Mouse (Mus musculus) heart, embryonic 16.5 days (tissue): ENCODE data around the gene Maml3. TPM values are rescaled to one million over a fixed set of nuclear protein-coding genes. Genes with fewer than 3 reads are reported as not detected.
A peak's percentile ranks its signal among the peaks of the same experiment; 100 is the strongest.

Source experiments
- ATAC-seq: fragments of 200-750 bp; cut with Nextera tagmentation; replicated peaks from 2 replicates; pipeline ENCODE4 v1.8.0; 2017; ENCODE audit warnings: moderate number of reproducible peaks; ENCODE audit not compliant: insufficient read depth, low FRiP score; ENCODE audit errors: extremely low read depth
- H3K27ac ChIP-seq: fragments of 300-500 bp; sonication (generic); 2 replicates; pipeline ENCODE4 v1.5.1; 2014; ENCODE audit warnings: mild to moderate bottlenecking, low read length, control low read depth, moderate library complexity
- H3K27me3 ChIP-seq: fragments of 300-500 bp; sonication (generic); 2 replicates; pipeline ENCODE4 v1.6.1; 2014; ENCODE audit warnings: low read length, mixed read lengths; ENCODE audit not compliant: control insufficient read depth, insufficient read depth
- H3K36me3 ChIP-seq: fragments of 300-500 bp; sonication (generic); 2 replicates; pipeline ENCODE4 v1.6.1; 2014; ENCODE audit not compliant: control insufficient read depth, insufficient read depth
- H3K4me1 ChIP-seq: fragments of 300-500 bp; sonication (generic); 2 replicates; pipeline ENCODE4 v1.6.1; 2014; ENCODE audit warnings: low read length, mixed read lengths; ENCODE audit not compliant: control insufficient read depth, insufficient read depth
- H3K4me2 ChIP-seq: fragments of 300-500 bp; sonication (generic); 2 replicates; pipeline ENCODE4 v1.6.1; 2014; ENCODE audit warnings: low read depth, mild to moderate bottlenecking, control low read depth, low read length
- H3K4me3 ChIP-seq: fragments of 300-500 bp; sonication (generic); 2 replicates; pipeline ENCODE4 v1.5.1; 2014; ENCODE audit warnings: mild to moderate bottlenecking, control low read depth, low read length
- H3K9ac ChIP-seq: fragments of 300-500 bp; sonication (generic); 2 replicates; pipeline ENCODE4 v1.6.1; 2014; ENCODE audit warnings: low read length, control low read depth
- H3K9me3 ChIP-seq: fragments of 300-500 bp; sonication (generic); replicated peaks from 2 replicates; pipeline ENCODE4 v1.6.1; 2016; ENCODE audit warnings: low read length; ENCODE audit not compliant: control insufficient read depth
- WGBS: fragments of 180-500 bp; shearing (Covaris S2); extraction: QIAGEN DNeasy Blood & Tissue Kit; methylation state at CpG from one replicate; pipeline ENCODE4 v1.1.7; 2014; 5-methylcytosine and 5-hydroxymethylcytosine counted together
- polyA plus RNA-seq: library from polyadenylated mRNA; unstranded; fragments of >200 nt; fragmentation: Nextera tagmentation; extraction: Ambion mirVana; gene quantifications from 2 replicates; pipeline ENCODE4 v1.2.1, GENCODE M21; 2015

The Maml3 gene
- polyA plus RNA-seq, 1 experiment from 2014 or later: 2.6 TPM

DNA sequence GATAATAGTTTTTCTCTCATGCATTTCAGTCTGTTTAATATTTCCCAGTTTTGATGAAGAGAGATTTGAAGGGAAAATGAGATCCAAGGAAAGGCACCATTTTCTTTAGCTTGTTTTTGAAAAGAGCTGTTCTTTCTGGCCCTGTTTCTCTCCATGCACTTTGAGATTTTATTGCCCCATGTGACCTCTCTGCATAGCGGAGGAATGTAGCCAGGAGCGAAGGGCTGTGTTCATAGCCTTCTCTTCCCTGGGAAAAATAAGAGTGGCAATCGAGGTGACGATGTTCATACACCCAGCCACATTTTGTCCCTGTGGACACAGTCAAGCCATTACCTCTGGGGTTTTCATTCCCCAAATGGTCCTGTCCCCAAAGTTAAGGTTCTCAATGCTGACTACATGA is 404.8 kb downstream of the Maml3 start:
- Histone ChIP-seq H3K27me3 (no peaks in the 10 kb centered on the region; the same call in 1 of the 2 replicates), H3K4me2 (no peak overlapping the region), H3K36me3 (no peaks in the 10 kb centered on the region), H3K27ac (no peak overlapping the region), H3K4me3 (no peak overlapping the region), H3K9ac (no peak overlapping the region), H3K4me1 (peaks cover 17% of the 10 kb centered on the region), H3K9me3 (no peaks in the 10 kb centered on the region)
- WGBS: 62% methylated on average over 4 of the region's 4 CpGs
- no peak for ATAC-seq

DNA sequence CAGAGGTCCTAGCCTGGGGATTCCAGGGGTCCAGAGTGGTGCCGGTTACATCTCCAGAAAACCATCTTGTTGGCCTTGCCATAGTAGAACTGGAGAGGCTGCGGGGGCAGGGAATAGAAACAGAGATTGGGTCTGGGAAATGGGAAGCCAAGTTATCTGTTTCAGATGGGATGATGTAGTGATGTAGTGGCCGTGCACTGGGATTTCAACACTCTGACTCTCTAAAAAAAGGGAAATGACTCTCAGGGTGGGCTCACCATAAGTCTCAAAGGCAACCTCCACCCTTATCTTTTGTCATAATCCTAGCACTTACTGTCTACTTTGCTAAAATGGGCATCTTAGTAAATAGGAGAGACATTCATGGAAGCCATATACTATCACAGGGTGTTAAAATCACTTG is 406.9 kb downstream of the Maml3 start:
- 70% methylated on average over 3 of the region's 3 CpGs for WGBS
- no peak for ATAC-seq
- H3K4me1 ChIP-seq: peaks cover 17% of the 10 kb centered on the region

DNA sequence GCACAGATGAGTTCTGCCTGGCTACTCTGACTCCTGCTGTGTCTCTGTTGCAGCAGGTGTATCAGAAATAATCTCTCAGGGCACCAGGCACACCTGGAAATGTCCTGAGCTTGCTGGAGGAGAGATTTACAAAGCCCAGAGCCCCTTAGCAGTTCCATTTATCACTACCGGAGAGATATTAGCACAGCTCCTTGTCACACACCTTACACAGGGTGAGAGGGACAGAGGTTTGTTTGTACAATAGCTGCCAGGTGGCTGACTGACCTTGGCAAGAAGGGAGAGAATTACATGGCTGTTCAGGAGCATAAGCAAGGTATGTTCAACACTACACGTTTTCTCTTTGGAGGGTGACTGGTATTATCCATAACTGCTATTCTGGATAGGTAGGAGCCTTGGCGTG is 409.2 kb downstream of the Maml3 start:
- Histone ChIP-seq H3K36me3 (no peaks in the 10 kb centered on the region), H3K4me3 (no peak overlapping the region), H3K4me1 (peaks cover 6% of the 10 kb centered on the region), H3K4me2 (no peak overlapping the region), H3K27me3 (no peaks in the 10 kb centered on the region; the same call in 1 of the 2 replicates), H3K9me3 (no peaks in the 10 kb centered on the region), H3K27ac (no peak overlapping the region), H3K9ac (no peak overlapping the region)
- ATAC-seq: no peak
- 90% methylated on average over 3 of the region's 3 CpGs for WGBS

More for the DNA sequence above, 406.9 kb downstream of the Maml3 start:
- no peaks in the 10 kb centered on the region for H3K9me3 ChIP-seq
- H3K4me3 ChIP-seq: no peak overlapping the region
- no peaks in the 10 kb centered on the region; the same call in 1 of the 2 replicates for H3K27me3 ChIP-seq
- no peak overlapping the region for H3K27ac ChIP-seq
- no peak overlapping the region for H3K4me2 ChIP-seq
- no peaks in the 10 kb centered on the region for H3K36me3 ChIP-seq
- H3K9ac ChIP-seq: no peak overlapping the region

DNA sequence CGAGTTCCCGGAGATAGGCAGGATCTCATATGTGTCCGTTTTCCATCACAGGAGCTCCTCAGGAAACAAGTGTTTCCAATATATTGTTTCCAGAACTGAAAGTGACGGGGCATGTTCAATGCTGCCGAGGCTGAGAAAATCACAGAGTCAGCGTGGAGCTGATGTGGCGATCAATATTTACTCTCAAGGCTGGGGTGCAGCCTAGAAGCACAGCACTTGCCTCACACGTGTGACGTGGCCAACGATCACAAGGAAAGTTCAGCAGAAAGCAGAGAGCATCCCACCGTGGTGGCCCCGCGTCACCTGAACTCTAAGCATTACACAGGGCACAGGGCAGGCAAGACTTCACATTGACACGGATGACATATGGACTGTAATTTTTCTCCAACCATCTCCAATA is 410.3 kb downstream of the Maml3 start:
- no peak overlapping the region for H3K4me2 ChIP-seq
- H3K9me3 ChIP-seq: no peaks in the 10 kb centered on the region
- no peaks in the 10 kb centered on the region for H3K4me1 ChIP-seq
- no peaks in the 10 kb centered on the region; the same call in 1 of the 2 replicates for H3K27me3 ChIP-seq
- no peak overlapping the region for H3K4me3 ChIP-seq
- H3K27ac ChIP-seq: no peak overlapping the region
- no peak for ATAC-seq
- 85% methylated on average over 14 of the region's 14 CpGs for WGBS
- peaks cover 10% of the 10 kb centered on the region for H3K36me3 ChIP-seq
- no peak overlapping the region for H3K9ac ChIP-seq

DNA sequence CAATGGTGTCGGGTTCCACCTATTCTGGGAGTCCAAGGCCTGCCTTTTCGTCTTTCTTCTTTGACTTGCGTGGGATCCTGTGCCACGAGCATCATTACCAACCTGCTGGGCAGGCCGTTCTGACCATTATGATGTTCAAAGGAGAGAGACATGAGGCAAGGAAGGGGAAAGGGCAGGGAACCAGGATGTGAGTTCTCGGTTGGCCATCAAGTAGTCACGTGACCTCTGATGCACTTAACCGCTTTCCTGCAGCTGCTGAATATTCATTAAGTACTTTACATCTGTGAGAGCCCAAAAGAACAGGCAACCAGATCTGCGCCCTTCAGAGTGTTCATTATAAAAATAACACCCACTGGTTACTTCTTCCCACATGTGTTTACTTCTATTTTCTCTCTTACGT is 411.7 kb downstream of the Maml3 start:
- H3K4me2 ChIP-seq: no peak overlapping the region
- ATAC-seq: no peak
- WGBS: 81% methylated on average over 10 of the region's 10 CpGs
- no peak overlapping the region for H3K9ac ChIP-seq
- H3K9me3 ChIP-seq: no peaks in the 10 kb centered on the region
- H3K4me3 ChIP-seq: no peak overlapping the region
- H3K27ac ChIP-seq: no peak overlapping the region
- peaks cover 12% of the 10 kb centered on the region for H3K36me3 ChIP-seq
- H3K27me3 ChIP-seq: no peaks in the 10 kb centered on the region
- H3K4me1 ChIP-seq: no peaks in the 10 kb centered on the region

DNA sequence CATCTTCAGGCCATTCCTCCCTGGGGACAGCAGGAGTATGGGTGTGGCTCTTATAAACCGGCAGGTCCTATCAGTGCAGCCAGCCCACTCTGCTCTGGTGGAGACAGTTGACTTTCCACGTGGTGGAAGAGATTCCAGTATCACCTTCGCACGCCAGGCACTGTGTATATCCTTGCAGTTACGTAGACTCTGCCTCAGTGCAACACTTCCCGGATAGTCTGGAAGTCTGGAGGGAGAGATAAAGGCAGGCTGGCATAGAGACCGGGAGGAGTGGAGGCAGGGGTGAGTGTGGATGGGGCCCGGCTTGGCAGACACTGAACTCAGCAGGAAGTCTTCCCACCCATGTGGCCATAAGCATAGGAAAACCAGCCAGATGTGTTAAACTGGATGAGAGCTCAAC is 416.2 kb downstream of the Maml3 start:
- H3K27me3 ChIP-seq: no peaks in the 10 kb centered on the region
- no peak overlapping the region for H3K27ac ChIP-seq
- H3K4me1 ChIP-seq: no peaks in the 10 kb centered on the region
- peaks cover 12% of the 10 kb centered on the region for H3K36me3 ChIP-seq
- peak; percentile 41; the same call in 1 of the 2 replicates for ATAC-seq
- H3K9me3 ChIP-seq: no peaks in the 10 kb centered on the region
- H3K4me3 ChIP-seq: no peak overlapping the region
- 61% methylated on average over 8 of the region's 8 CpGs for whole genome bisulfite sequencing
- H3K4me2 ChIP-seq: no peak overlapping the region
- no peak overlapping the region for H3K9ac ChIP-seq

DNA sequence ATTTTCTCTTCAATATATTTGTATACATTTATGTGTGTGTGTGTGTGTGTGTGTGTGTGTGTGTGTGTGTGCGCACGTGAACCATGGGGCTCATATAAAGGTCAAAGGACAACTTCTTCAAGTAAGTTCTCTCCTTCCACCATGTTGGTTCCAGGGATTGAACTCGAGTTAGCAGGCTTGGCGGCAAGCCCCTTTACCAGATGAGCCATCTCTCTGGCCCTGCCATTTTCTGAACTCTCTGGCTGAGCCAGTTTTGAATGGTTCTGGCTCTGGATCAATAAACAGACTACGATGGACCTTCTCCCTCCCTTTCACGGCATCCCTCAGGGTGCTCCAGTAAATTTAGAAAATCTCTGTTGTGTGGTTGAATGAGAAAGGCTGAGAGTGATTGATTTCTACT is 418.1 kb downstream of the Maml3 start:
- H3K4me1 ChIP-seq: no peaks in the 10 kb centered on the region
- no peaks in the 10 kb centered on the region for H3K27me3 ChIP-seq
- H3K4me3 ChIP-seq: no peak overlapping the region
- H3K9ac ChIP-seq: no peak overlapping the region
- no peak for ATAC-seq
- 87% methylated on average over 6 of the region's 6 CpGs for WGBS
- no peak overlapping the region for H3K27ac ChIP-seq
- no peaks in the 10 kb centered on the region for H3K9me3 ChIP-seq
- H3K36me3 ChIP-seq: peaks cover 12% of the 10 kb centered on the region
- H3K4me2 ChIP-seq: no peak overlapping the region

DNA sequence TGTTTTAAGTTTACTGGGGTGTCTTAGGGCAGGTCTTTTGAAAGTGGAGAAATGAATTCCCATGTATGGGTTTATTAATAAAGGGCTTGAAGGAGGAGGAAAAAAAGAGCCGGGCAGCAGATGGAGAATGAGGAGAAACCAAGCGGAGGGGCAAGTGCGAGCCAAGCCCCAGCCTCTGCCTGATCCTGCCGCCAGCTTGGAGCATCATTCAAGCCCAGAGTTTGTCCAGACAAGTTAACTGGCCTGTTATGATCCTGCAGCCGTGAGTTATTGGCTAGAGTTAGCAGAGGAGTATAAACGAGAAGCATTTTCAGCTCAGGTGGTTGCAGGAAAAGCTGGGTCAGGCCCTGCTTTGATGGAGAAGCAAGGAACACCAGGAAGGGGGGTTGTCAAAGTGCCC is 418.6 kb downstream of the Maml3 start:
- H3K4me1 ChIP-seq: no peaks in the 10 kb centered on the region
- H3K27me3 ChIP-seq: no peaks in the 10 kb centered on the region
- no peak overlapping the region for H3K9ac ChIP-seq
- no peak for ATAC-seq
- WGBS: 82% methylated on average over 6 of the region's 6 CpGs
- no peak overlapping the region for H3K4me2 ChIP-seq
- H3K9me3 ChIP-seq: no peaks in the 10 kb centered on the region
- H3K27ac ChIP-seq: no peak overlapping the region
- no peak overlapping the region for H3K4me3 ChIP-seq
- H3K36me3 ChIP-seq: peaks cover 12% of the 10 kb centered on the region

DNA sequence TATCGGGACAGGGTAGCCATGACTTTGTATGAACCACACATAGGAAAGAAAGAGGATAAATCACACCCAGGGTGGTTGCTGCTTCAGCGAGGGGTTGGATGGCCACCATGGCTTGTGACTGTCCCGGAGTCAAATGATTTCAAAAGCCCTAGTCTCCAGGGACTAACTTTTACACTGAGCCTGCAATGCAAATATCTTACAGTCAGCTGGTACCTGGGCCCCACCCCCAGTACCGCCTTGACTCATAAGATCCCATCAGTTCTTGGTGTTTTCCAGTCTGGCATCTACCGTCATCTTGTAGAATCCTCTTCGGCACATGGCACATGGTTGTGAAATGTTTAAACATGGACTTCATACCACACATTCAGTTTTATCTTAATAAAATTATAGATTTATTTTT is 419.3 kb downstream of the Maml3 start:
- whole genome bisulfite sequencing: 94% methylated on average over 6 of the region's 6 CpGs
- no peak for ATAC-seq
- no peak overlapping the region for H3K9ac ChIP-seq
- peaks cover 11% of the 10 kb centered on the region for H3K36me3 ChIP-seq
- H3K27me3 ChIP-seq: no peaks in the 10 kb centered on the region
- no peak overlapping the region for H3K4me2 ChIP-seq
- H3K9me3 ChIP-seq: no peaks in the 10 kb centered on the region
- no peak overlapping the region for H3K4me3 ChIP-seq
- no peak overlapping the region for H3K27ac ChIP-seq
- H3K4me1 ChIP-seq: no peaks in the 10 kb centered on the region

DNA sequence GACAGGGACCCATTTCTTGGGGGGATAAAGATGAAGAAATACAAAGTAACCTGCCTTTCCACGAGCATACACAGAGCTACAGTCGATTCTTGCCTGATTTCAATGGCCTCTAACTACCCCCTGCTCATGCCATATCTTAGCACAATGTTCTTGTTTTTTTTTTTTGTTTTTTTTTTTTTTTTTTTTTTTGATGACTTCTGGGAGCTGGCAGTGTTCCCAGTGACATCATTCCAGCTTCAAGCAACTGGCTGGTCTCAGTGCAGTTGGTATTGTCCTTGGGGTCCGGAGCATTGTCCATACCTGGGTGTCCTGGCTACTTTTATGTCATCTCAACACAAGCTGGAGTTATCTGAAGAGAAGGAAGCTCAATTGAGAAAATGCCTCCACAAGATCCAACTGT is 429.9 kb downstream of the Maml3 start:
- H3K4me3 ChIP-seq: no peak overlapping the region
- no peaks in the 10 kb centered on the region for H3K9me3 ChIP-seq
- WGBS: 66% methylated on average over 3 of the region's 3 CpGs
- no peaks in the 10 kb centered on the region for H3K36me3 ChIP-seq
- H3K27me3 ChIP-seq: no peaks in the 10 kb centered on the region; the same call in 1 of the 2 replicates
- no peak overlapping the region for H3K4me2 ChIP-seq
- ATAC-seq: no peak
- H3K27ac ChIP-seq: no peak overlapping the region
- H3K4me1 ChIP-seq: no peaks in the 10 kb centered on the region
- no peak overlapping the region for H3K9ac ChIP-seq
